In genomic region chrX:20806295-20806694, GRCm38 (mm10) we compare ENCODE assay signal across 23 mouse cellular contexts.
"Had no signal": no experiment of that assay in that cellular context is flagged by ENCODE, and none has a peak within 500 bp of the region (broad histone marks: within the 10 kb centered on the region; RNA-seq: fewer than 3 reads in every experiment).

No protein-coding gene starts in this region.

- H3K4me1 ChIP-seq: liver, embryonic 15.5 days; lung, embryonic 15.5 days; midbrain, embryonic 10.5 days; midbrain, embryonic 12.5 days; neural tube, embryonic 13.5 days; neural tube, embryonic 15.5 days had no signal

- DNase-seq: liver, postnatal 0 days; lung, adult 2 months; lung, postnatal 14 days; lung, postnatal 36 days; midbrain, embryonic 14.5 days; retina, postnatal 1 day; right cerebral cortex, adult 18-20 months; right cerebral cortex, postnatal 25 days; right cerebral cortex, postnatal 4 days; spleen, adult 18-20 months; thymus, adult 2 months; thymus, postnatal 25 days; thymus, postnatal 4 days had no signal

- H3K9ac ChIP-seq: liver, embryonic 15.5 days; liver, postnatal 0 days; lung, embryonic 15.5 days; midbrain, embryonic 12.5 days; neural tube, embryonic 13.5 days; neural tube, embryonic 15.5 days had no signal

- H3K4me3 ChIP-seq: liver, embryonic 15.5 days; lung, embryonic 15.5 days; midbrain, embryonic 10.5 days; midbrain, embryonic 12.5 days; myocyte; neural tube, embryonic 13.5 days; neural tube, embryonic 15.5 days had no signal

- H3K27me3 ChIP-seq: liver, embryonic 15.5 days; lung, embryonic 15.5 days; midbrain, embryonic 12.5 days; neural tube, embryonic 13.5 days; neural tube, embryonic 15.5 days had no signal

- H3K4me2 ChIP-seq: liver, embryonic 15.5 days; lung, embryonic 15.5 days; midbrain, embryonic 12.5 days; neural tube, embryonic 13.5 days; neural tube, embryonic 15.5 days had no signal

- ATAC-seq: liver, postnatal 0 days; lung, postnatal 0 days; midbrain, embryonic 16.5 days had no signal

- H3K27ac ChIP-seq: liver, embryonic 15.5 days; lung, embryonic 15.5 days; macrophage; midbrain, embryonic 10.5 days; midbrain, embryonic 12.5 days; neural tube, embryonic 13.5 days; neural tube, embryonic 15.5 days had no signal

- H3K9me3 ChIP-seq: liver, embryonic 15.5 days; lung, embryonic 15.5 days; midbrain, embryonic 10.5 days; midbrain, embryonic 12.5 days; neural tube, embryonic 13.5 days; neural tube, embryonic 15.5 days had no signal

- H3K36me3 ChIP-seq: liver, embryonic 15.5 days; lung, embryonic 15.5 days; midbrain, embryonic 12.5 days; neural tube, embryonic 13.5 days; neural tube, embryonic 15.5 days had no signal
